Mouse (Mus musculus) E14TG2a.4 (cell line): ENCODE measurements around the gene Crybg1.

Experiments used
- H3K27me3 ChIP-seq: 2 replicates; pipeline ENCODE4 v1.6.1; 2014; ENCODE audit warnings: low read length, control low read depth; ENCODE audit not compliant: insufficient read depth
- H3K36me3 ChIP-seq: 2 replicates; pipeline ENCODE4 v1.6.1; 2014; ENCODE audit warnings: low read length, control low read depth; ENCODE audit not compliant: insufficient read depth
- H3K4me1 ChIP-seq: replicated peaks from 2 replicates; pipeline ENCODE4 v1.6.1; 2014; ENCODE audit warnings: low read depth, low read length, control low read depth
- H3K4me3 ChIP-seq: replicated peaks from 2 replicates; pipeline ENCODE4 v1.5.1; 2014; ENCODE audit warnings: mild to moderate bottlenecking, low read length
- H3K9me3 ChIP-seq: 2 replicates; pipeline ENCODE4 v1.6.1; 2014; ENCODE audit warnings: low read length, control low read depth
- CTCF ChIP-seq: conservative IDR thresholded peaks from 2 replicates; pipeline ENCODE4 v1.5.1; 2014; ENCODE audit warnings: low read length
- NANOG ChIP-seq: IDR thresholded peaks from 2 replicates; pipeline ENCODE4 v1.6.1; 2014; ENCODE audit warnings: borderline replicate concordance, low read length, mixed read lengths
- POU5F1 ChIP-seq: IDR thresholded peaks from 2 replicates; pipeline ENCODE4 v1.6.1; 2014; ENCODE audit warnings: low read length, borderline replicate concordance

The Crybg1 gene

GRCm38 (mm10) chr10:44069131-44069530, 79.5 kb downstream of the Crybg1 start:
- Histone ChIP-seq H3K27me3 (peaks cover 6% of the 10 kb centered on the region; the same call in 1 of the 2 replicates), H3K36me3 (no peaks in the 10 kb centered on the region), H3K4me3 (no peak overlapping the region), H3K9me3 (no peaks in the 10 kb centered on the region), H3K4me1 (0 out of 2 replicates have a peak, but pooled peaks cover 4% of the 10 kb centered on the region)
- TF ChIP-seq CTCF (no peak), NANOG (no peak), POU5F1 (no peak)

GRCm38 (mm10) chr10:44065848-44066360, 82.7 kb downstream of the Crybg1 start:
- Histone ChIP-seq H3K4me3 (no peak overlapping the region), H3K4me1 (peaks cover 15% of the 10 kb centered on the region), H3K36me3 (no peaks in the 10 kb centered on the region), H3K9me3 (no peaks in the 10 kb centered on the region), H3K27me3 (no peaks in the 10 kb centered on the region)
- TF ChIP-seq NANOG (no peak), POU5F1 (no peak), CTCF (no peak)

GRCm38 (mm10) chr10:44062981-44063380, 85.7 kb downstream of the Crybg1 start:
- no peak for TF ChIP-seq NANOG
- no peak for TF ChIP-seq CTCF
- no peak for TF ChIP-seq POU5F1
- Histone ChIP-seq H3K36me3 (no peaks in the 10 kb centered on the region), H3K9me3 (peaks cover 8% of the 10 kb centered on the region), H3K4me3 (no peak overlapping the region), H3K4me1 (peaks cover 22% of the 10 kb centered on the region), H3K27me3 (no peaks in the 10 kb centered on the region)

- H3K9me3 ChIP-seq = no peaks in the 10 kb centered on the region
- no peak overlapping the region for H3K4me3 ChIP-seq
- H3K4me1 ChIP-seq = peaks cover 22% of the 10 kb centered on the region
- TF ChIP-seq NANOG (no peak), CTCF (no peak), POU5F1 (no peak)
- H3K27me3 ChIP-seq = no peaks in the 10 kb centered on the region
- H3K36me3 ChIP-seq = no peaks in the 10 kb centered on the region
Observed at GRCm38 (mm10) chr10:44050913-44051312, 97.7 kb downstream of the Crybg1 start.

- Histone ChIP-seq H3K36me3 (no peaks in the 10 kb centered on the region), H3K4me3 (no peak overlapping the region), H3K27me3 (no peaks in the 10 kb centered on the region; the same call in 1 of the 2 replicates), H3K4me1 (peaks cover 22% of the 10 kb centered on the region), H3K9me3 (no peaks in the 10 kb centered on the region)
- TF ChIP-seq CTCF (no peak; the same call in 1 of the 2 replicates), POU5F1 (no peak)
Observed at GRCm38 (mm10) chr10:44044727-44045126, 103.9 kb downstream of the Crybg1 start.

GRCm38 (mm10) chr10:44043630-44044029, 105.0 kb downstream of the Crybg1 start:
- no peak overlapping the region for H3K4me3 ChIP-seq
- H3K4me1 ChIP-seq = peaks cover 23% of the 10 kb centered on the region
- H3K36me3 ChIP-seq = no peaks in the 10 kb centered on the region
- no peaks in the 10 kb centered on the region for H3K9me3 ChIP-seq
- TF ChIP-seq CTCF = no peak
- no peak for TF ChIP-seq POU5F1
- no peak for TF ChIP-seq NANOG
- H3K27me3 ChIP-seq = no peaks in the 10 kb centered on the region; the same call in 1 of the 2 replicates

GRCm38 (mm10) chr10:44039185-44039584, 109.5 kb downstream of the Crybg1 start:
- peaks cover 24% of the 10 kb centered on the region for H3K4me1 ChIP-seq
- H3K27me3 ChIP-seq = no peaks in the 10 kb centered on the region; the same call in 1 of the 2 replicates
- no peaks in the 10 kb centered on the region for H3K9me3 ChIP-seq
- H3K36me3 ChIP-seq = no peaks in the 10 kb centered on the region
- TF ChIP-seq CTCF (no peak), NANOG (no peak), POU5F1 (no peak)
- H3K4me3 ChIP-seq = no peak overlapping the region

GRCm38 (mm10) chr10:44037918-44038544, 110.6 kb downstream of the Crybg1 start:
- H3K4me3 ChIP-seq = peak overlapping the region; percentile 54
- TF ChIP-seq NANOG (no peak), CTCF (no peak), POU5F1 (no peak)
- no peaks in the 10 kb centered on the region; the same call in 1 of the 2 replicates for H3K27me3 ChIP-seq
- H3K4me1 ChIP-seq = peaks cover 14% of the 10 kb centered on the region
- no peaks in the 10 kb centered on the region for H3K36me3 ChIP-seq
- peaks cover 5% of the 10 kb centered on the region; the same call in 1 of the 2 replicates for H3K9me3 ChIP-seq
